Mouse (Mus musculus) CH12F3 (cell line): ENCODE data around the gene Lrrc55.

Source experiments
- in situ Hi-C: fragments of 300-500 bp; cut with MboI; formaldehyde crosslinking; loops from 2 replicates; pipeline ENCODE4 v1.14.3; 2020; ENCODE audit warnings: low sequenced_read_pairs

Gene Lrrc55

DNA sequence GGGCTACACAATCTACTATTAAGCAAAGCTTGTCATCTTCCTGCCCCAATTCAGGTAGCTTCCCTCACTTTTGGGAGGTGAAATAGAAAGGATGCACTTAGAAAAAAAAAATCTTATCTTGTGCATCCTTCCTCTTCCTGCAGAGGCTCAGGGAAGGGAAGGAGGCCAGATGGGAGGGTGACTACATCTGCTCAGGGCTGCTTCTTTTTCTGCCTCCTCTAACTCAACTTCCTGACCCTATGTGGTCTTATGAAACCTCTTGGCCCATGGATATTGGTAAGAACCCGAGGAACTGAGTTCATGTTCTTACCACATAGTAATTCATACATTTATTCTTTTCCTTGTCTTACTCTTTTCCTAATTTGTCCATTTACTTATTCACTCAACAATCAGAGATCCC, 61.9 kb downstream of the Lrrc55 start:
- in situ Hi-C loops = no loop called here

DNA sequence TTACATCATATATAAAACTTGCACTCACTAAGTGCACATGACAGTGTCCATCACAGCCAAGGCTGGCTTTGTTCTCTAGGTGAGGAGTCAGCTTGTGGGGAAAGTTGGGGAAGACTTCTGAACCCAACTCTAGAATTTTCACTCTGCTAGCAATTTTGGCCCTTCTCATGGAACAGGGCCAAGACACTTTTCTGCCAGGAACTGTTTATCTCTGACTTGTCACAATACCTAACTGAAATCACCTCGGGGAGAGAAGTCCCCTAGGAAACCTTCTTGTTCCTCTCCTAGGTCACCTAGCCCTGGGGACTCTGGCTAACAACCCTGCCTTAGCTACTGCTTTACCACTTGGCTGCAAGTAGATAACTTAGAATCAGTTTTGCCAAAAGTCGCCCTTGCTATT, 64.8 kb downstream of the Lrrc55 start:
- in situ Hi-C loops = no loop called here

DNA sequence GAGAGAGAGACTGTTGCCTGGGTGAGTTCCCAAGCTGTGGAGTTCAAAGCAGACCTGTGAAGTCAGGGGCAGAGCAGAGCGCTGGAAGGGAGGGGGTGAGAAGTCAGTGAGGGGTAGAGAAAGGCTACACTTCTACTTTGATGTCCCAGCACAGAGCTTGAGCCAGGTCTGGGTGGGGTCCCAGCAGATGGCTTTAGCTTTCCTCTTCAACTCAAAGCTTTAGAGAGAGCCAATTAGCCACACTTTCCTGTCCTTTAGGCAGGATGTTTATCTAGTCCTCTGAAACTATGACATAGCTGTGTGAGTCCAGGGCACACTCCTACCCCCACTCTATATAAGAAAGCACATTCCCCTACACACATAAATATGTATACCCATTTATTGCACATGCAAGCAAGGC, 65.3 kb downstream of the Lrrc55 start:
- in situ Hi-C loops = no loop called here

DNA sequence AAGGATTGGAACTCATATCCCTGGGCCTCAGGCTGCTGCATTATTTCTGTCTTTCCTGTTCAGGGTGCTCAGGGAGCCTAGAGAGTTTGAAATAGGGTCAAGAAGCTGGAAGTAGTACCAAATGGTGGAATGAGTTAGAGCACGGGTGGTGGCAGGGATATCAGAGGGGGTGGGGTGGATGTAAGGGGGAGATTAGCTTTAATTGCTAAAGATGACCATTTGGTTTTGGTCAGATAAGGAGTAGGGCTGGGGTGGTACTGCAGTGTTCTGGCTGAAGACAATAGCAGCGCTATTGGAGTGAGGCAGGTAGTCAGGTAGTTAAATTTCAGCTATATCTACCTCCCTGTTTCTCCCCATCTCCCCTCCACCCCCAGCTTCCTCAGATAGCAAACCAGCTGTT, 65.8 kb downstream of the Lrrc55 start:
- in situ Hi-C loops = no loop called here

DNA sequence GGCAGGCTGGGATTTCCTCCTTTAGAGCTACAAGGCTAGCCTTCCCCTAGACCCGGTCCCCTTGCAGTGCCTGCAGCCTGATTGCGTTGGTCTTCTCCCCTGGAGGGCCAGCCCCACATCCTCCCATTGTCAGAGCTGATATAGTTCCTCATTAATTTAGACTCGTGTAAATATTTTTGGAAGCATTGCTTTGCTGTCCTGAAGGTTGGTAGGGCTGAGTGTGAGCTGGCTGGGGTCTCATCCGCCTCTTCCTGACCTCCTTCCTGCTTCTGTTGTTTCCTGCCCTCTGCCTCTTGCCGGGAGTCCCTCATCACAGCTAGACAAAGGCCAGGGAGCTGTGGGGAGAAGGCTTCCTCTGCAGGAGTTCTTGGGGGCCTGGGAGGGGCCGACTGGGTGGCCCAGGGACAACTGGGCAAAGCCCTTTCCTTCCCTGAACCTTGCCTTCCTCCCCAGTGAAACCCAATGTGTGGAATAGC, 67.5 kb downstream of the Lrrc55 start:
- in situ Hi-C loops = loop anchor here (10.0 kb wide), 1 partner anchor 435 kb away; no protein-coding TSS in a partner anchor

DNA sequence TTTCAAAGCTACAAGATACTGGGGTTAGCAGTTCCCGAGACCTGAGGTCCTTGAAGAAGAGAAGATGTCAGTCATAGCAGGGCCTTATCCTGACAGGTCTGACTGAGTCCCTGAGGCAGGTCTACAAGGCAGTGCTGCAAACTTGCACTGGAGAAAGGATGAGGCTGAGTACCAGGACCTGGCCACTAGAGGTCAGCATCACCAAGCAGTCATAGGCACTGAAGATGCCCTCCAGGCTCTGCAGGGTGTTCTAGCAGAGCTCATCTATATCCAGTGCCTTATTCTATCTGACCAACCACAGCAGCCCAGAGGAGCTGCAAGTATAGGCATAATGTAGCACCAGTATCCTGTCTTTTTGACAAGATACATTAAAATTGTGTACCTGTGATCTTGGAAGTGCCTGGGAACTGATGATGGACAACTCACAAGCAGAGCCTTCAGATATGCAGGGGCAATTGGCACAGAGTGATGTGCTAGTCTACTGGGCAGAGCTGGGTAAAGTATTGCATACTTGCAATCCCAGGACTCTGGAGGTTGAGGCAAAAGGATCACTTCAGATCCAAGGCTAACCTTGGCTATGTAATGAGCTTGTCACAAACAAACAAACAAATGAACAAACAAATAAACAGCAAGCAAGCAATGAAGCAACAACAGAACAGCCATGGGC, 73.0 kb downstream of the Lrrc55 start:
- in situ Hi-C loops = loop anchor here (5.0 to 10.0 kb wide), 2 partner anchors 123 to 441 kb away; no protein-coding TSS in a partner anchor

DNA sequence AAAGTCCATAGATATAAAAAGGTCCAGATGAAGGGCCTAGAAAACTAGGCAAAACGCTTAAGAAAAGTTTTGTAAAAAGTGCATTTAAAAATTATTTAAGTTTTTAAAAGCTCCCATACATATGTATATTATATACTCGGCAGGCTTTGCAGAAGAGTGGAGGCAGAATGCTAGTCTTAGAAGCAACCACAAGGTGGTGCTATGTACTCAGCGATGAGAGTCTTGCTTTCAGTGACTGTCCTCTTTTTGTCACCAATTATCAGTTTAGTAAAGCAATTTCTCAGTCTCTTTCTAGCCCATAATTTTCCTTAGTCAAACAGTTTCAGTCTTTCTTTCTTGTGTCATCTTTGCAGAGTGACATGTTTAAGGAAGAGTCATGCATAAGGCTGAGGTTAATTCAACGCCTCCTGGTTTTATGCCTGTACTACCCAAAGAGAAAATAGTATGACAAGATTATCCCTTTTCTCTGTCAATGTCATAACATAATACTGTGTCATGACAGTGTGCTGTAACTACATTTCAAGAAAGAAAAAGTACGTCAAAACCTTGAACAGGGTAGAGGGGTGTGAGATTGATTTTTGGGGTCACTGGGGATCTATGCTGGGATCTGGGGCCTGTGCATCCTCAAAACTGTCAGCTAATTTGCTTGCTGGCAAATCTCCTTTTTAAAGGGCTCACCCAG, 73.7 kb downstream of the Lrrc55 start:
- in situ Hi-C loops = loop anchor here (5.0 to 10.0 kb wide), 2 partner anchors 124 to 441 kb away; no protein-coding TSS in a partner anchor
